Mouse (Mus musculus): ENCODE measurements around the gene Ptges3l.
A peak's percentile ranks its signal among the peaks of the same experiment; 100 is the strongest.
"Not testable (repeated sequence)": the region's sequence is repeated elsewhere in the genome, so short reads cannot be mapped to it uniquely, and the experiment has no call there.

The Ptges3l gene

DNA sequence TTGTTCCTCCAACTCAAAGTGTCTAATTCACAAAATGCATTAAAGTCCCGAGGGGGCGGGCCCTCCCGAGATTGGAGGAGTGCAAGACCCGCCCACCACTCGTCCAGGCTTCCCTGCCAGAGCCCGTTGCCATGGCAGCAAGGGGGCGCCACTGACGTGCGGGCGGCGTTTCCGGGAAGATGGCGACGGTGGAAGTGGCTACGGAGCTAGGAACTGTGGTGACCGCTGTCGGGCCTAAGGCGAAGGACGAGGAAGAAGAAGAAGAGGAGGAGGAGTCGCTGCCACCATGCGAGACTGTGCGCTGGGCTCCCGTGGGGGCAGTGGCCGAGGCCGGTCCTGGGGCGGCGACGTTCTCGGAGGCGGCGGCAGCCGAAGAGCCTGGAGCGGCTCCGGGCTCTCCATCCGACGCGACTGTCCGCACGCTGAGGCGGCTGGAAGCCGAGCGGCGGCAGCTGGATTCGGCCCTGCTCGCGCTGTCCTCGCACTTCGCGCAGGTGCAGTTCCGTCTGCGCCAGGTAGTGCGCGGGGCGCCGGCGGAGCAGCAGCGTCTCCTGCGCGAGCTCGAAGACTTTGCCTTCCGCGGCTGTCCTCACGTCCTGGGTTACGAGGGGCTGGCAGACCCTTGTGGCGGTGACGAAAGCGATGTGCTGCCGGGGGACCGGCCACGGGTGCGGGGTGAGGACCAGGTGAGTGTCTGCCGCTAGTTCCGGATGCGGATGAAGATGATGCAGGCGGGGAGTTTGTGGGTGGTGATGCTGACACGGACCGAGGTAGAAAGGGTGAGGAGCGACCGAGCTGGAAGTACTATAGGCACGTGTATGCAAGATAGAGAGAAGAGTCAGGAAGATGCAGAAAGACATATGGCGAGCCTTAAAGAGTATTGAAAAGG lies at the start of gene Ptges3l, which contains the start of gene Rundc1:
Ptges3l (minus strand) TSS at position 409 of the 889 bp plus-strand sequence.
Rundc1 (plus strand) TSS at position 161 of the 889 bp plus-strand sequence.
- DNase-seq (ENCODE audit: extremely low read depth, low read depth, low spot score), result peak; percentile 50

DNA sequence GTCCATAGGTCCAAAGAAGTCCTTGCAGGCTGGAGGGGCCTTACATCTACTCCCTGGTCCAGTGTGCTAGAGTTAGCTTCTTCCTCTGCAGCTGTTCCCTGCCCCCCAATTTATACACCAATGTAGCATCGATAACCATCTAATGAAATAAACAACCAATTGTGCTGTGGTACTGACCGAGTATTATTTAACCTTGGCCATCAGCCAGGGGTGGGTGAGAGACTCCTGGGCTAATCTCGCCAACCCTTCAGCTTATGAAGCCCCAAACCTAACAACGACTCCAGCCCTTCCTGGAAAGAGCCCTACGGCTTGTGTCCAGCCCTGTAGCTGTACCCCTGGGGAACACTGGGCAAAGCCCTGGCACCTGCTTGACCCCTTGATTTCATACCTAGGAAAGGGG lies 49.2 kb upstream of the Ptges3l start:
- DNase-seq (ENCODE audit: extremely low read depth, low read depth, low spot score), result no peak

DNA sequence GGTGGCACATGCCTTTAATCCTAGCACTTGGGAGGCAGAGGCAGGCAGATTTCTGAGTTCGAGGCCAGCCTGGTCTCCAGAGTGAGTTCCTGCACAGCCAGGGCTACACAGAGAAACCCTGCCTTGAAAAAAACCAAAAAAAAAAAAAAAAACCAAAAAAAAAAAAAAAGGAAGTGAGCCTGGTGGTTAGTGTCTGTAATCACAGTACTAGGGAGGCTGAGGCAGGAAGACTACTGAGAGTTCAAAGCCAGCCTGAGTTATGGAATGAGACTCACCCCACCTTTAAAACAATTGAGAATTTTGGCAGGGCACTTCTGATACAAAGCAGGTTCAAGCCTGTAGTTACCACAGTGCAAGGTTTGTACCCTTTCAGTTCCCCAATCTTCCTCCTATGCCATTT lies 48.6 kb upstream of the Ptges3l start:
- not testable (repeated sequence) for DNase-seq (ENCODE audit: extremely low read depth, low read depth, low spot score)

DNA sequence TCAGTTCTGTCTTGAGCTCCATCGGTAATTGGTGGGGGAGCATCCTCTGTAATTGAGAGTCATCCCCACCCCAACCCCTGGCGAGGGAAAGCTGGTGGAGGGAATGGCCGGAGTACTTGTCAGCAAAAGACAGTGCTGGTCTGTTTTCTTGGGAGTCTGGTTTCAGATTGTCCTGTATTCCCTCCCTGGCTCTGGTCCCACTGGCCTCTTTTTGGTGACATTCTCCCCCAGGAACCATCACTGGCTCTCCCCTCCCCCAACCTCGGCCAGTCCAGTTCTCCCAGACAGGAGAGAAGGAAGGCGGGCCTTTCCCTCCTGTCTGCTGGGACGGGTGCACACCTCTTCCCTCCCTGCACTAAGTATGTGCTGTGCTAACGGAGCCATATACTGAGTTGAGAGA lies 47.2 kb upstream of the Ptges3l start:
- no peak for DNase-seq (ENCODE audit: extremely low read depth, low read depth, low spot score)

- no peak for DNase-seq (ENCODE audit: extremely low read depth, low read depth, low spot score)
These were observed 46.8 kb upstream of the Ptges3l start for GRCm38 (mm10) chr11:101471926-101472325.

- DNase-seq (ENCODE audit: extremely low read depth, low read depth, low spot score), result no peak
These were observed 45.1 kb upstream of the Ptges3l start for GRCm38 (mm10) chr11:101470206-101470605.

- no peak for DNase-seq (ENCODE audit: extremely low read depth, low read depth, low spot score)
These were observed 44.0 kb upstream of the Ptges3l start for GRCm38 (mm10) chr11:101469155-101469554.

- no peak for DNase-seq (ENCODE audit: extremely low read depth, low read depth, low spot score)
These were observed 43.6 kb upstream of the Ptges3l start for GRCm38 (mm10) chr11:101468731-101469130.

GRCm38 (mm10) chr11:101468263-101468688 lies 43.1 kb upstream of the Ptges3l start:
- DNase-seq (ENCODE audit: extremely low read depth, low read depth, low spot score), result no peak

DNA sequence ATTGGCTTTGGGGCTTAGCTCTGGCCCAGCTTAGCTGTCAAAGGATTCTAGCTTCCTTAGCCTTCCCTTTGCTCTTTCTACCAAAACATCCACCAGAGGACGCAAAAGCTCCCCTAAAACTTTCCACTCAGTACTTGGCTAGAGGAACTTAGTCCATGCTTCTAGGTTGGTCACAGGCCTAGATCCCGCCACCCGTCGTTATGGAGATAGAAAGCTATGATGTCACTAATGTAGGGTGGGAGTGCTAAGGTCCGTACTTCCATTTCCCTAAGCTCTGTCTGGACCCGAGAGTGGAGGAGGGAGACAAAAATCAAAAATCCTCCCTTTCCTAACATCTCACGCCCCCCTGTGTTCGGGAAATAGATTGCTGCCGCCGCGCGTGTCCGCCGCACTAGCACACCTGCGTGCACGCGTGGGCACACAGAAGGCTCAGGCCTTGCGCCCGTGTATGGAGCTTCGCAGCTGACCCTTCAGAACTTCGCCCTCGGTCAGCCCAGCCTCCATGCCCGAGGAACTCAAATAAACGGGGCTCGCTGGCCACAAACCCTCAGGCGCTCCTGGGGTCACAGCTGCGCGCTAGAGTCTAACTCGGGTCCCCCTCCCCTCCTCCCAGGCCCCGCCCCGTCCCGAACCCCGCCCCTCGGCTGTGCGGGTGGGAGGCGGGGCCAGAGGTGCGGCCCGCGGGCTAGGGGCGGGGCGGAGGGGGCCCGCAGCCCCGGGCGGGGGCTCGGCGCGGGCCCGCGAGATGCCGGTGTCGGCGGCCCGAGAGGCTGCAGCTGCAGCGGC lies 42.5 kb upstream of the Ptges3l start:
- DNase-seq (ENCODE audit: extremely low read depth, low read depth, low spot score), result no peak

DNA sequence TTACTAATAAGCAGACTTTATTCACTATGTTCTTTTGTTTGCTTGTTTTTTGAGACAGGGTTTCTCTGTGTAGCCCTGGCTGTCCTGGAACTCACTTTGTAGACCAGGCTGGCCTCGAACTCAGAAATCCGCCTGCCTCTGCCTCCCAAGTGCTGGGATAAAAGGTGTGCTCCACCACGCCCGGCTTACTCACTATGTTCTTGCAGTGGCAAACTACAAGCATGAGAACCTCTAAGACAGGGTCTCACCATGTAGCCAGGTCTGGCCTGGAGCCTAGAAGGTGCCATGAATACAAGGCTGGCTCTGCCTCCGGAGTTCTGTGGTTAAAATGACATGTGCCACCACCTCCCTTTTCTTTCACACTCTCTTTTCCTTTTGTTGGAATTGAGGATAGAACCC lies 41.4 kb upstream of the Ptges3l start:
- not testable (repeated sequence) for DNase-seq (ENCODE audit: extremely low read depth, low read depth, low spot score)

- no peak for DNase-seq (ENCODE audit: extremely low read depth, low read depth, low spot score)
These were observed 40.9 kb upstream of the Ptges3l start, which contains the start of gene Vat1 for GRCm38 (mm10) chr11:101465869-101466551. TSS of gene Vat1 (minus strand) at chr11:101466230.

DNA sequence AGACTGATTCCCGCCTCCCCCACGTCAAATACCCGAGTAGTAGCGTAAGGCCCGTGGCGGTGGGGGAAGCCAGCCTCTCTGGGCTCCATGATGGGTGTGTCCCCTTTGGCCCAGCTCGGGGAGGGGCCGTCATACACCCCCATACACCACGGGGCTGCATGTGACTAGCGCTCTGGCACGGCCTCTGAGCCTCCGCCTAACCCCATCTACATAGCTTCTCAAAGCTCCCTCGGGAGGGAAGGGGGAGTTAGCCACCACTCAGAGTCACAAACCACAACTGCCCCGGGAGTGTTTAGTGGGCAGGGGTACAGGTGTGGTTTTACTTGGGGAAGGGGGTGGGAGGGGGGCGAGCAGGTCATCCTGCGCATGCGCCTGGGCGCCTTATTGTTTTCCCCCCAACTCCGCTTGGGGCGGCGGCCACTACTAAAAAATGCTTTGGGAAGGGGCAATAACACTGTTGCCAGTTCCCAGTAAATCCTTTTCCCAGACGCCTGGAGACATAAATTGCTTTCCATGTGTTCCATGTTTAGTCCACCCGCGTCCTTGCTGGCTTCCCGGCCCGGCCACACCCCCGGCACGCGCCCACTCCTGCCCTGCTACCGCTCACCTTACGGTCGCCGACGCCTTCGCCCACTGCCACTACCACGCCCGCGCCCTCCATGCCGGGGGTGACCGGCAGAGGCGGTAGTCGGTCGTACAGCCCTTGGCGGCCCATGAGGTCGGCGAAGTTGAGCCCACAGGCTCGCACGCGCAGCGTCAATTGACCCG lies 40.2 kb upstream of the Ptges3l start:
- DNase-seq (ENCODE audit: extremely low read depth, low read depth, low spot score), result no peak

GRCm38 (mm10) chr11:101464211-101465100 lies 39.3 kb upstream of the Ptges3l start, which contains the start of gene Rnd2:
TSS of gene Rnd2 (plus strand) at chr11:101464999.
- DNase-seq (ENCODE audit: extremely low read depth, low read depth, low spot score), result no peak

GRCm38 (mm10) chr11:101462583-101463440 lies 37.7 kb upstream of the Ptges3l start:
- DNase-seq (ENCODE audit: extremely low read depth, low read depth, low spot score), result no peak

DNA sequence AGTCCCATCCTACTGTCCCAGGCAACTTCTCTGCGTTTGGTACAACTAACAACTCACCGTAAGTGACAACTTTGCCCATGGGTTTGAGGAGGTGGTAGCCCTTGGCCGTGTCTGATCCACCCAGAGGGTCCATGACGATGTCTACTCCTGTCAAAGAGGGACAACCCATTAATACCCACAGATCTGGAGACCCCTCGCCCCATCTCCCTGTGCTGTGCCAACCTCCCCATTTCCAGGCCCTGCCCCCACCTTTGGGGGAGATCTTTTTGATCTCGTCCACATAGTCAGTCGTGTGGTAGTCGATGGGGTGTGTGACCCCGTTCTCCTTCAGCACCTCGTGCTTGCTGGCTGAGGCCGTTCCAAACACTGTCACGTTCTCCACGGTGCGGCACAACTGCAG lies 37.0 kb upstream of the Ptges3l start:
- DNase-seq (ENCODE audit: extremely low read depth, low read depth, low spot score), result no peak

- no peak for DNase-seq (ENCODE audit: extremely low read depth, low read depth, low spot score)
These were observed 35.2 kb upstream of the Ptges3l start for GRCm38 (mm10) chr11:101460321-101460720.

DNA sequence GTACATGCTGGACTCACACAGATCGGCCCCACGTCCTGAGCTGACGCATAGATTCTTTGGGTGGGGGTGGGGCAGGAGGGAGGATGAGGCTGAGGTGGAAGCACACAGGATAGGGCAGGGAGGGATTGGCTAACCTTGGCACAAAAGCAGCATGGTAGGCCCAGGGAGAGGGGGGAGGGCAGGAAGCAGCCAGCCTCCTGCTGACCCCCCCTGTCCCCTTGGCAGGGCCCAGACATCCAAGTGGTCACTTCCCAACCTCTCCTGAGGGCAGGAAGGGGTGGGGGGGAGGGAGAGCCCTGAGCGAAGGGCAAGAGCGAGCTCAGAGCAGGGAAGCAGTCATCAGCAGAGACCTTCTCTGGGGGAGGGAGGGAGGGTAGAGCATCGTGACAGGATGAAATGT lies 34.6 kb upstream of the Ptges3l start:
- no peak for DNase-seq (ENCODE audit: extremely low read depth, low read depth, low spot score)
